Mouse (Mus musculus): ENCODE measurements at regions not wholly inside any gene's neighbourhood (a gene's known extent, or its start where the extent isn't known, plus 50 kb on each side); places are given as distances from the start of the nearest gene placed in this dataset.
"Not testable (repeated sequence)": the region's sequence is repeated elsewhere in the genome, so short reads cannot be mapped to it uniquely, and the experiment has no call there.

DNA sequence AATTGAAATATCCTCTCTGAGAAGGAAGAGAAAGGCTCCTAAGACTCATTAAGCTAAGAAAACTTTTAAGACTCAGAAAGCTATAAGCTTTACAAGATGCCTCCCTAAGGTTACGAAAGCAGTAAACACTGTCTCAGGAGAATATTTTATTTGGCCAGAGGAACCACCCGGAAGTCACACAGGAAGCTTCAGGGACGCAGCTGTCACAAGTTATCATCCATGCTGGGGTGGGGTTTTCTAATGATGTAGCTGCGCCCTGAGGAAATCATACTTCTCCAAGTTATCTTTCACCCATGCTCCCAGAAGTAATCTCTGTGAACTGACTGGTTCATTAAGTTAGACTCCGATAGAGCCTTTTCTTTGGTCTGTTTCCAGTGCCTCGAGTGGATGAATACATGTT is 102.0 kb upstream of the Fam78b start:
- DNase-seq (ENCODE audit: extremely low spot score in 1 of 2, low spot score in 1 of 2): no peak

DNA sequence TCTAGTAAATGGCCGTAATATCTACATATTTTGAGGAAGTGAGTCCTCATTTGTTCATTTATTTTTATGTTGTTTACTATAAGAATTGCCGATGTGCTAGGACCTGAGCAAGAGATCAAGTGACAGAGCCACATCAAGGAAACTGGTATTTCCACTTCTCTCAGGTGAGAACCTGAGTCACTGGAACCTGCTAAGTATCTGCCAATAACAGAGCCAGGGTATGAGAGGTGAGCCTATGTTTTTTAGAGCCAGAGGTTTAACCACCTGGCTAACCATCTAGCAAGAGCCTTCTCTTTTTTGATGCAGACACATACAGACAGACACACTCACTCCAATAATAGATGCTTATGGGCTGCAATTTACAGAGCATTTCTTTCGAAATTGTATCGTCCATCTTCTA is 101.2 kb upstream of the Fam78b start:
- no peak for DNase-seq (ENCODE audit: extremely low spot score in 1 of 2, low spot score in 1 of 2)

DNA sequence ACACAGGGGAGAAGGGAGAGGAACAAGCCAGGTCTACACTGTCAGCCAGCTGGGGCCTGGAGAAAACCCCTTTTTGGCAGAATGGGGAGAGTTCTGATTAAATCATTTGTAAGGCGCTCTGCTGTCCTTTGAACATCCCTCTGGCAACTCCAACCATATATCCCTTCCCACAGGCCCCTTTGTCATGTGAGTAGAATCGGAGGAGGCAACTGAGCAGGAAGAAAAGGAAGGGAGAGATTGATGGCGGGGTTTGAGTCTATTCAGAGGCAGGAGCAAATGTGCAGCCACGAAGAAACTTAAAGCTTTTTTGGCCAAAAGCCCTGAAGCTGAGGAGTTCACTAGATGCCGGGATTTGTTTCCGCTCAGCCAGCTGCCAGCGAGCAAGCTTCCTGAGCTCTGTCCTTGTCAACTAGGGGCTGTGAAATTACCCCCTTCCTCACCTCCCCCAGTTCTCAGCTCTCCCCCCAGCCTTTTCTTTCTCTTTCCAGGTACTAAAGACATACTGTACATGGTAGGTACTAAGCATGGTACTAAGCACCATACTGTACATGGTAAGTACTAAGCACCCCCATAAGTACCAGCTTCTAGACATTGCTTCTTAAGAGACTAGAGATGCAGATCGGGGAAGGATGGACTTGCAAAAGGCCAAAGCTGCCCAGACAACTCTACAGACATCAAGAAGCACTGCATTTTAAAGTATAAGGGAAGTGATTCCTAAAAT is 100.6 kb upstream of the Fam78b start:
- no peak for DNase-seq (ENCODE audit: extremely low spot score in 1 of 2, low spot score in 1 of 2)

DNA sequence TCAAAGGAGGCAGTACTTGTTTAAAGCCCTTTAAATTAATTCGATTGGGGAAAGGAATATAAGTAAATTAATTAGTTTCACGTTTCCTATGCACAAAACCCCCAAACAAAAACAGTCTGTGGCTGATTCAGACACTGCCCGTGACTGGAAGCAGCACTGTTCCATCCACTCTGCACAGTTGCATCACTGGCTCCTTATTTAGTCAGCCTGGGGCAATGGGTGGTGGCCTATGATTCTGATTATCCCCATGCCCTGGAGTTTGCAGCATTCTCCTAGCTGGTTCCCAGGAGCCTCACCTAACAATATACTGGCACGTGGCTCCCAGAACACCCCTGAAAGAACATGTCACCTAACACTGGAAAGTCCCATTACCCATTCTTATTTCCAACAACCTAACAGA is 99.6 kb upstream of the Fam78b start:
- DNase-seq (ENCODE audit: extremely low spot score in 1 of 2, low spot score in 1 of 2): no peak

DNA sequence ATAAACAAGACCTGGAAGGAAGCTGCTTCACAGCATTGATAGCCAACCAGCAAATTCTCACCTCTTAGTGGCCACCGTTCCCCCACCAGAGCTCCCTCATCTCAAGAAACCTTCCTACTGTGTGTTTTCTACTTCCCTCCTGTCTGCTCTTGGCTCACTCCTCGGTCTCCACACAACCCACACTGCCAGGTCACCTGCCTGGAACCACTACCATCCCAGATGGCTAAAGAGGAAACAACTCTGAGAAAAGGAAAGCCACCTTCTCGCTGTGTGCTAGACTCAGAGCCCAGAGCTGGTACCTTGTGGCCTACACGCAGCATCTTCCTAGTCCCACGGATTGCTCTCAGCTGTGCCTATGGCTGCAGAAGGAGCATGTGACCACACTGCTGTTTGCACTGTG is 97.8 kb upstream of the Fam78b start:
- no peak for DNase-seq (ENCODE audit: extremely low spot score in 1 of 2, low spot score in 1 of 2)

DNA sequence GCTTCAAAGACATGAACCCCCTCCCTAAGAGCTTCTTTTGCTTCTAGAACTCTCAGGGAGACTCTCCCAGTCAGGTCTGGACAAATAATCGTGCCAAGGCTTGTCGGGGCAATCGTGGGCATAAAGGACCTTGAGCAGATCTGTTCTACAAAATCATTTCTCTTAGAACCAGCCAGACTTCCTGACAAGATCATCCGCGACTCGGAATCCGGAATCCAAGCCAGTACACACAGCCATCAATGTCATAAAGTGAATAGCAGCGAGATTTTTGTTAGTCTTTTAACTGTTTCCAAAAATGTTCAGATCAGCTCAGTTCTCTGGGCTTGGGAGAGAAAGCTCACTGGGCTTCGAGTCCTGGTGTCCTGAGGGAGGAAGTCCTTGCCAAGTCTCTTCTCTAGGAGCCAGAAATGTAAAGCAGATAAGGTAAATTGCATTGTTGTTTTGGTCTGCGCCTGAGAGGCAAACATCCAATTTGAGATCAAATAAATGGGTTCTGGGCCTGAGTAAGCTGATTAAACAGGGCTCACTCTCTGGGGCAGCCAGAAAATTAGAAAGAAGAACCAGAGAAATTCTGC is 92.9 kb upstream of the Fam78b start:
- no peak for DNase-seq (ENCODE audit: extremely low spot score in 1 of 2, low spot score in 1 of 2)

DNA sequence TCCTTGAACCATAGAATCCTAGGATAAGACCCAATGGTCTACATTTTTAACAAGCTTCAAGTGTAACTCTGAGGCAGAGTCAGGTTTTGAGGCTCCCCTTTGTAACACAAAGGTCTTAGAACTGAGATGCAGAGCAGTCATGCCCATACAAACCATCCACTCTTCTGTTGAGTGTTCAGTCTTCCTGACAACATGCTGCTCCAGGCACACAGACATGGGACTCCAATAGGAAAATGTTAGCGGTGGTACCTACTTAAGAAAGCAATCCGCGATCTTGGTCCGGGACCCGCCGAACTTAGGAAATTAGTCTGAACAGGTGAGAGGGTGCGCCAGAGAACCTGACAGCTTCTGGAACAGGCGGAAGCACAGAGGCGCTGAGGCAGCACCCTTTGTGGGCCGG is 89.0 kb upstream of the Fam78b start:
- DNase-seq (ENCODE audit: extremely low spot score in 1 of 2, low spot score in 1 of 2): not testable (repeated sequence)

DNA sequence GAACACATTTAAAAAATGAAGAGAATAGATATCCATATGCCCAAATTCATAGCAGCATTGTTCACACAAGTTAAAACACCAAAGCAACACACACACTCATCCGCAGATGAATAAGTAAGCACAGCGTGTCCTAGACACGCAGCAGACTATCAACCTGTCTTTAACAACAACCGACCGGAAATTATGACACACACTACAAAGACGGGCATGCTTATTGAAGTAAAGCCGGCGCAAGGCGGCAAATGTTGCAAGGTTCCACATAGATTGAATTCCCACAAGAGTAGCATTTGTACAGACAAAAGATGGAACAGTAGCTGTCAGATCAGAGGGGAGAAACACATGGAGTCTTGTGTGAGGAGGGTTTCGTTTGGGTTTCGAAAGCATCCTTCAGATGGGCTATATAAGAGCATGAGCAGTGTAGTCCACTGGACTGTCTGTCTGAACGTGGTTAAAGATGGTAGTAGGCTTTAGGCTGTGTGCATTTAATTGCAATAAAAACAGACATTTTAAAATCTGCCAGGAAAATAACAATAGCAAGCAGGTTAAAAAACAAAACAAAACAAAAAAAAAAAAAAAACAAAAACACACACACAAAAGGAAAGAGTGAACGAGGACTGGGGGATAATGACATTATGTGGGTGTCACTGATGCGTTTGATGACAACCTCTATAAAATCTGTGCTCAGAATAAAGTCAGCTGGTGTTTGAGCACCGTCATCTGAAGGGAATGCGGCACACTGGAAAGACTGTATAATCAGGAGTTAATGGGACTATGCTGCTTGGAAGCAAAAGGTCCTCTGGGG is 78.1 kb upstream of the Fam78b start:
- no peak for DNase-seq (ENCODE audit: extremely low spot score in 1 of 2, low spot score in 1 of 2)

DNA sequence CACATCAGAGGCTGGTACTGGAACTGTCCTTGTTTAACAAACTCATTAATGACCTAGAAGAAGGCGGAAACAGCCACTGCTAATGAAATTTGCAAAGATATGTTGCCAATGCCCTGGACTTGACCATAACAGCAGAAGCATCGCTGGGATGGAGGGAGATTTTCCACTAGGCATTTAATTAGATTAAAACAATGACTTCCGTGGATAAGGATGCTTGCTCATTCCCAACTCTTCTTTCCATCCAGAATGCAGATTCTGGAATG is 77.6 kb upstream of the Fam78b start:
- no peak for DNase-seq (ENCODE audit: extremely low spot score in 1 of 2, low spot score in 1 of 2)

DNA sequence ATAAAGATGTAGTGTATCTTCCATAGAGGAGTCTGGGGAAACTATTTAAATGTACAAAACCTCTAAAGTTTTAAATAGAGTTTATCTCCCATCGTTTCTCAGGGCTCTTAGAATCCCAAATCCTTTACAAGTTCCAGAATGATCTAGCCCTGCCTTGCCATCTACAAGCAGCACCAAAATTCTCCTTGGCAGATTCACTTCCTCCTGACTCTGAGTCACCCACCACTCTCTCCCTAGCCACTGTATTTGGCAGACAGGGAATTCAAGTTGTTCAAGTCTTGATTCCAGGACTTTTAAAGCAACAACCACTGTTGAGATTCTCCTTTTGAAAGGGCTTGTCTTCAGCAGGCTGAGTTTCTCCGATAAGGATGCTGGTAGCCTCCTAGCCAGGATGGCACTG is 77.1 kb upstream of the Fam78b start:
- peak in 1 of 2 experiments; percentile 27 for DNase-seq (ENCODE audit: extremely low spot score in 1 of 2, low spot score in 1 of 2)

DNA sequence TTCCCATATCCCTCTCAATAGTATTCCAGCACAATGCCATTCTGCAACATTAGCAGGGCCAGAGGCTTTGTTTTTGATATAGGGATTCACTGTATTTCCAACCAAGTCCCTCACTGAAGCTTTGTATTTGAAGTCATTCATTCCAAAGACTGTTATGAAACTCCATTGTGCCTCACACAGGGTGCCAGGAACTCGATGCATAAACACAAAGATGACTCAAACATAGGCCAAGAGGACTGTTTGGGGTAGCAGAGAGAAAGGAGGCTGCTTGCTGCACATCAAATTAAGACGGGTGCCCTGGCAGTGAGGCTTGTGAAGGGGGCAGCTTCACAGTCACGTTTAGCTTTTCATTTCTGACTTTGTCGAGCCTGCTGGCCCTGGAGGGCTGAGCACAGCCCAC is 75.1 kb upstream of the Fam78b start:
- no peak for DNase-seq (ENCODE audit: extremely low spot score in 1 of 2, low spot score in 1 of 2)

DNA sequence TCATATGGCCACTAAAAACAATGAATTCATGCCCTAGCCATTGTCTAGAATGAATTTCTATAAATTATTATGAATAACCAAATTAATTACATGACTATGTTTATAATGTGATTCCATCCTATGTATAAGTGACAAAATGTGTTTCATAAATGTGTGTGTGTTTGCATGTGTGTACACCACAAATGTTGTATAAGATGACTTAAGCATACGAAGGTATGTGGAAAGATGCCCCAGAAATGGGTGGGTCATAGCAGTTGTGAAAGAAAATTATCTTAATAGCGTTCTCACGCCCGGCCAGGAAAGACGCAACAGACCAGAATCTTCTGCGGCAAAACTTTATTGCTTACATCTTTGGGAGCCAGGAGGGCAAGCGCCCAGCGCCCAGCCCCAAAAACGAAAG is 61.5 kb upstream of the Fam78b start:
- not testable (repeated sequence) for DNase-seq (ENCODE audit: extremely low spot score in 1 of 2, low spot score in 1 of 2)

DNA sequence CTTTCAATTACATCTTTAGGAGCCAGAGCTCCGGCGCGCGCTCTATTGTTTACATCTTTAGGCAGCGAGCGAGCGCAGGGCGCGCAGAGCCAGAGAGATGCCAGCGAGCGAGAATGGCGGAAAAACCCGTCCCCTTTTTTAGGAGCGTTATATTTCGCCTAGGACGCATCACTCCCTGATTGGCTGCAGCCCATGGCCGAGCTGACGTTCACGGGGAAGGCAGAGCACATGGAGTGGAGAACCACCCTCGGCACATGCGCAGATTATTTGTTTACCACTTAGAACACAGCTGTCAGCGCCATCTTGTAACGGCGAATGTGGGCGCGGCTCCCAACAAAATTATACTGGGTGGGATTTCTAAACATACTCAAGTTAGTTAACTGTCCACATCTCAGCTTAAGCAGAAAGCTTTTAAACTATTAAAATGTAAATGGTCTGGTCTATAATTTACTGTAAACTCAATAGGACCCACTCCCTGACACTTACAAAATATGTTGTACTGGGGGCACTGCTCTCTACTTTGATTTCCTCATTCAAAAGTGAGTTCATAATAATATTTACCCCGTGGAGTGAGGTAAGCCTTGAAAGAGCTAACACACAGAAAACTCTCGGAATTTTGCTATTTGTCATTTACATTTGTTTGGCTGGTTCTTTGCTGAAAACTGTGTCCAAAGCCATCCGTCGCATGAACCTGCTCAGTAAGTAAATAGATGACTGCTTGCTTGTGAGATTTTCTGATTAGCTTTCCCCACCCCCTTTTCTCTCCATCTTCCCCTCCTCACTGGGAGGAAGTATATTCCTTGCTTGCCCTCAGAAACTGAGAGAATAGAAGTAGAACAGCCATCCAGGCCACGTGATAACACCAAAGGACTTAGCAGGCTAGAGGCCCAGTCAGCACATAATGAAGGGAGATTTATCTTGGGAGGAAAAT is 60.8 kb upstream of the Fam78b start:
- DNase-seq (ENCODE audit: extremely low spot score in 1 of 2, low spot score in 1 of 2): not testable (repeated sequence)

DNA sequence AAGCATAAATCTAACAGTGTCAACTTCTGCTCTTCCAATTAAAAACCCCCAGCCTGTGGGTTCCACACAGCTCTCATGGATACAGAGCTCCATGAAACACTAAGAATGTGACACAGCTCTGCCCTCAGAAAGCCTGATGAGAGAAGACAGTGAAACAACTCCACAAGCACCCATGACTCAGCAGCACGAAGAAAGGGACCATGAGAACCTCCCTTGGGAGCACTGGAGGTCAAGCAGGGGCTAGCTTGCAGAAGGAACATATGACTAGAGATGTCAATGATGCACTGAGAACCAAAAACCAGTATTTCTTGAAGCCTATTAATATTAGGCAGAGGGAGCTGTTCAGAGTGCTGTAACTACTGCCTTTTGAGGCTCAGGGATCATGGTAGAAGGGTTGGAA is 59.0 kb upstream of the Fam78b start:
- DNase-seq (ENCODE audit: extremely low spot score in 1 of 2, low spot score in 1 of 2): no peak

DNA sequence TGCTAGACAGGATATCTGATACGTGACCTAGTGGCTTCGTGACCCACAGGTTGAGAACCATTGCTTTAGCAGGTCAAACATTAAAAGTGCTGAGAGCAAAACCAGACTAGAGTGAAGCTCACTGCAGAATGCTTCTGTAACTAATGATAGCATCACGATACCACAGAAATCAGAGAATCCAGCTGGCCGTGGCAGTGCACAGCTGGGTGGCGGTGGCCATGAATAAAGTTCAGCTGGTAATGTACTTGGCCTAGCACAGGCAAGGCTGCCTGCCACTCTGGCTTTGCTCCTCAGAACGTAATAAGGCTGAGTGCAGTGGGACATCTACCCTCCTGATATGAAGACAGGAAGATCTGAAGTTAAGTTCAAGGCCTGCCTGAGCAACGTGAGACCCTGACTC is 56.7 kb upstream of the Fam78b start:
- DNase-seq (ENCODE audit: extremely low spot score in 1 of 2, low spot score in 1 of 2): no peak

DNA sequence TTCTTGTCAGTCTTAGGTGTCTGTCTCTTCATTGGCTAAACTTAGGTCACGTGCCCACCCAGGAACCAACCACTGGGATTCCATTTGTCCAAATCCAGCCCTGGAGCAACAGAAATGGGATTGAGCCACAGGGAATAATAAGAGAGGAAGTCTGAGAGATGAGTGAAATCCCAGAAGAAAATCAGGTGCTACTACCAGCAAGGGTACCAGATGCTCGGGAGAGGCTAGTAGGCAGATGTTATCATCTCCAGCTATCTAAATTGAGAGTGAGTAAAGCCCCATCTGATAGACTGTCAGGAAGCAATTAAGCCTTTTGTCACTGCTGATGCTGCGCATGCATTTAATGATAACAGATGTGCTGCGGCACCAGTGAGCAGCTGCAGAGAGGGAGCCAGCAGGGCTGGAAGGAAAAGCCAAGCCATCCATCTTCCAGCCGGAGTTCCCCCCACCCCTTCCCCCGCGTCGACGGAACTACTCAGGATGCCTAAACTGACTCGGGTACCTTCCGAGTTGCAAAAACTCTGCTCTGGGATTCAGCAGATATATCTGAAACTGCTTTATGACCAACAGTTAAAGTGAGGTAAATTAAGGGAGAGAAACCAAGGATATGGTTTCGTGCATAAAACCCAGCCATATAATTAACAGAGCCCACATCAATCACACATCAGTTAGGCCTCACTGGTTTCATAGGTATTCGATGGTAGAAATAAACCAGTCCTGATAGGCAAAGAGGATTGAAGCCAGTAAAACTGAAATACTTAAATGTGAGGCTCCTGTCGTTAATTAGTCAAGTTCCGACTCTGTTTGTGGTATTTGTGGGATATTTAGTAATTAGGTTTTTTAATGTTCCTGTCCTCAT is 53.1 kb upstream of the Fam78b start:
- DNase-seq (ENCODE audit: extremely low spot score in 1 of 2, low spot score in 1 of 2): no peak

Measured in frontal cortex, adult 2 months (tissue).